Mouse (Mus musculus) layer of hippocampus, postnatal 36 days (tissue): ENCODE data around the gene Htr7. TPM values are rescaled to one million over a fixed set of nuclear protein-coding genes. Genes with fewer than 3 reads are reported as not detected.

ENCODE experiments used
- DNase-seq, 2 experiments: peaks; one replicate each; pipeline ENCODE4 v3.0.0; 2022
- total RNA-seq, 2 experiments: library from RNA; stranded (reverse); gene quantifications; 2 replicates each; pipeline ENCODE4 v1.2.3; 2021

Gene Htr7
- total RNA-seq = 1 to 10 TPM; 8.3 to 8.5 TPM

DNA sequence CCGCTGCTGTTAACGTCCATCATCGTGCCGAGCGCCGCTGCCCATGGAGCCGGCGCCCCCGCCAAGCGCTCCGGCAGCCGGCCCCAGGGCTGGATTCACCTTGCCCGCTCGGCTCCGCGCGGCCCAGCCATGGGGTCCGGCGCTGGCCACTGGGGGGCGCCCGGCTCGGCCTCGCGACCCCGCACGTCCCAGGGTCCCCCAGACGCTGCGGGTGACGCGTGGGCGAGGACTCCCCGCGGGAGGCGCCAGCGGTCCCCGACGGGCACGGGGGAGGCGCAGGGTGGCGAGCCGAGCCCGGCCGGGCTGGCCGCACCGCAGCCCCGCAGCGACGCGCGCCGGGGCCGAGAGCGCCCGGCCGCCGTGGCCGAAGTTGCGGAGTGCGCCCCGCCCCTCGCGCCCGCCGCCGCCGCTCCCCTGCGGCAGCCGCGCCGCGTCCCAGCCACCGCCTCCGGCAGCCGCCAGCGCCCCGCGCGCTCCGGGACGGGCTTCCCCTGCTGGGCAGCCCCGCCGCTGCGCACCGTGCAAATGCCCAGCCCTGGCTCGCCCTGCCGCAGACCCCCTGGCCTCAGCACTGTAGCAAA lies at the start of gene Htr7:
Gene Htr7 (minus strand): TSS at position 277 of the 581 bp plus-strand sequence.
- DNase-seq = peak; percentile 28 to 32

DNA sequence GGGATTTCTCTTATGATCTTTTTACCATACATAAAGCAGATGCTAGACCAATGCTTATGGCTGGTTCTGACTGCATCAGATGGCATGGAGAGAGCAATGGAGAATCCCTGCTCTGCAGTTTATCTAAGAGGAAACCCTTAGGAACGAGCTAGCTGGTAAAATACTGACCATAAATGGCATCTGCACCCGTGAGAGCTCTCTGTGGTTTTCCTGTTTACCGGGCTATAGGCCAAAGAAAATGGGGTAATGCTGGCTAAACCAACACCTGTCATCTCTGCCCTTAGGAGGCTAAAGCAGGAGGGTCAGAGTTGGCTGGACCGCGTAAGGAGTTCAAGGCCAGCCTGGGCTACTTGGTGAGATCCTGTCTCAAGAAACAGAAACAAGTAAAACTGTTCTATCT lies 46.6 kb upstream of the Htr7 start:
- DNase-seq = no peak

DNA sequence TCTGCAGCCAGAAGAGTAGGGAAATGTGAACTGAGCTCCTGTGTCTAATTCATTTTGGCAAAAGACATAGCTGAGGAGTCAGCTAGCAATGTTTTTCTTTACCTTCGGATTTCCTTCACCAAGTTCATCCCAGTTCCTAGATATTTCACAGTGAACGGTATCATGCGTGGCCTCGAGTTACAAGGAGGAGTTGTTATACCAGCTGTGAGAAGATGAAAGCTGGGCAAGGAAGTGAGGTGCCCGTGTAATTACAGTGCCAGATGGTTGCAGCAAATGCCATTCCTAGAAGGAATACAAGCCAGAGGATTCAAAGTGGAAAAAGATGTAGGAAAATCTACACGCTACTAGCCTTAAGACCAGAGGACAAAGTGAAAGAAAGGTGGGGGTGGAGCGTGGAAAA lies 41.6 kb upstream of the Htr7 start:
- no peak for DNase-seq

- DNase-seq = no peak
Measured at GRCm38 (mm10) chr19:36098265-36098664, 41.0 kb upstream of the Htr7 start.

- no peak for DNase-seq
Measured at GRCm38 (mm10) chr19:36097194-36097593, 39.9 kb upstream of the Htr7 start.

GRCm38 (mm10) chr19:36090781-36091180 lies 33.5 kb upstream of the Htr7 start:
- DNase-seq = no peak

DNA sequence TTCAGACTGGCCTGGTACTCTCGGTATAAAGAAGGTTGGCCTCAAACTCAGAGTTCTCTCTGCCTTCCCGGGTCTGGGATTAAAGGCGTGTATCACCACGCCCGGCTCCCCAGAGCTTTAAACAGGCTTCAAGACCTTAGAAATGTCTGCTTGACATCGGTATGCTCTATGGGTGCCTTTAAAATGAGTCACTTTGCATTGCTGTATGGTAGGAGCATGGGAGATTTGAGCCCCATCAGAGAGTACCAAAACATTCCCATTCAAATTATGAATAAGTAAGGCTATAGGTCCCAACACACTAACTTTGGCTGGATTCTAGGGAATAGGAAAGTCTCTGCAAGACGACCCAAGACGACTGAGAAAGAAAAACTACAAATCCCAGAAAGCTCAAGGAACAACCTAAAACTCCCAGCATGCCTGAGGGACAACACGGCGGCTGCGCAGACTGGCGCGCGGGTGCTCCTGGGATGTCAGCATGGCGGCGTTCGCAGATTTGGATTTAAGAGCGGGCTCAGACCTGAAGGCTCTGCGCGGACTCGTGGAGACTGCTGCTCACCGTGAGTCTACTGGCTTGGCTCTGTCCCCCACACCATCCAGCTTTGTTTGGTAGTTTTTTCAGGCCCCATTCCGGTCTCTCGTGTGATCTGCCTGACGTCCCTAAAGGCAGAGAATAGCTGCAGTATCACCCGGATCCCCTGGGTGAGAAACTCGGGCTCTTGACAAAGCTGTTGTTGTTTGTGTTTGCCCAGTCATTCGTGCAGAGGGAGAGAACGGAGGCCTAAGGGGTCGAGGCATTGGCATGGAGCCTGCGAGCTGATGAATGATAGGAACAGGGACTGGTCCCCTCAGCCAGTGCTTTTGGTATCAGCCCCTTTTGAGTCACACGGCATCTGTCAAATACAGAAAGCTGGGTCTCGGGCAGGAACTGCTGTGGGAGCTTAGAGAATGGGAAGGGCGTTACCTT lies 26.2 kb upstream of the Htr7 start, which contains the start of gene Rpp30:
Gene Rpp30 (plus strand): TSS at position 455 of the 964 bp plus-strand sequence.
- peak; percentile 79 to 84 for DNase-seq

DNA sequence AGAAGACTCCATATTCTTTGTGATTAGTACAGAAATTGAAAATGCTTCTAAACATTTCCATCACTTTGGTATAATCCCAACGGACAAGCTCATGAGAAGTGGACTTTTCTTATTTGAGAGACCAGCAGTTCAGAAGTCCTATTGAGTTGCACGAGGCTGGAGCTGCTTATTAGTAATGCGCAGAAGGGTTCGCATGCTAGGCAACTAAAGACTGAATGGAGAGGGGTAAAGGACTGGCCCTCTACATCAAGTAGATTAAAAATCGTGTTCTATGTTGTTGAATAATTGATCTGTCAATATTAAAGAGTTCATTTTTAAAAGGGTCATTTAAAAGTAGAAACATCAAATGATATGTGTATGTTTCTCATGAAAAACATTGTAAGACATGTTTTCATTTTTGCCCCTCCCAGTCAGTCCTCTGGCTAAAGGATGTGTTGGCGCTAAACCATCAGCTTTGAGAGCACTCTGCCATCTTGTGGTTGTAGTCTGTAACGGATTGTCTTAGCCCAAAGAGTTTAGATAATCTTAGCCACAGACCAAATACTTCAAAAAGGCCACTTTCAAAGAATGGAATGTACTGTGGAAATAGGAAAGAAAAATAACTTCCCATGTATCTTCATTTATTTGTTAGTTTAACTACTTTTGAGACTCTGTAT lies 25.4 kb upstream of the Htr7 start:
- no peak for DNase-seq

DNA sequence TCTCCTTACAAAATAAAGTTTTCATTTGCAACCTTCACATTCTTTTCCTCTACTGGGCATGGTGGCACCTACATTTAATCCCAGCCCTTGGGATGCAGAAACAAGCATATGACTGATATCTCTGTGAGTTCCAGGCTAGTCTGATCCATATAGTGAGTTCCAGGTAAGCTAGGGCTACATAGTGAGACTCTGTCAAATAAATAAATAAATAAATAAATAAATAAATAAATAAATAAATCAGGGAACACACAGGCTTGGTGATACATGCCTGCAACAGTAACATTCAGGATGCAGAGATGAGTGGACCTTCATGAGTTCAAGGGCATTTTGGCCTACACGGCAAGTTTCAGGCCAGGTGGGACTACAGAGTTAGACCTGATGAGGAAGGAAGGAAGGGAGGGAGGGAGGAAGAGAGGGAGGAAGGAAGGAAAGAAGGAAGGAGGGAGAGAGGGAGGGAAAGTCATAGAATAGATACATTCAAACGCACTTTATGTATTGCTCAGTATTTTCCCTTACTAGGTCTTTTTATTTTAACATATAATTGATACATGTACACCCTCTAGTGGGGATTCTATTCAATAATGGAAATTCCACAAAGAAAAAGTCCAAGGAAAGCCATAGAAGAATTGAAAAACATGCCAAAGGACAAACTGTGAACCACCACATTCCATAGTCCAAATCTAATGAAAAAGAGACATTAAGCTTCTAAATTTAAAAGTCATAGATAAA lies 5.7 kb upstream of the Htr7 start:
- no peak for DNase-seq

DNA sequence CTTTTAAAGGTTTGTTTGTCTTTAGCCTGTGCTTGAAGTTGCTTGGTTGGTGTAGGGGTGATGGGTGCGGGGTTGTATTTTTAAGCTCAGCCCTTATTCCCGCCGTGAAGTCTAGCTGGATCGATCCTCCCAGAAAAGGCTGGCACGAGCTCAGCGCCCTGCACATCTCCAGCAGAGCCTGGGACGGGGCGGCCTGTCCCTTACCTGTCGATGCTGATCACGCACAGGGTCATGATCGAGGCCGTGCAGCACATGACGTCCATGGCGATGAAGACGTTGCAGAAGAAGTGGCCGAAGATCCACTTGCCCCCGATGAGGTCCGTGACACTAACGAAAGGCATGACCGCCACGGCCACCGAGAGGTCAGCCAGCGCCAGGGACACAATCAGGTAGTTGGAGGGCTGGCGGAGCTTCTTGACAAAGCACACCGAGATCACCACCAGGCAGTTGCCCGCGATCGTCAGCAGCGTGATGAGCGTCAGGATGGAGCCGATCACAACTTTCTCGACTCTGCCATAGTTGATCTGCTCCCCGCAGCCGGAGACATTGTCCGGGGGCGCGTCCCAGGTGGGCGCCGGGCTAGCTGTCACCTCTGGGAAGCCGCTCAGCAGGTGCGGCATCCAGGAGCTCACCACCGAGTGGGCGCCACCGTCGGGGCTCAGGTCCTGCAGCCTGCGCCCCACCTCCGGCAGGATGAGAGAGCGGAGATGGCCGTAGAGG lies 645 bp downstream of the Htr7 start:
- peak in 1 of 2 experiments; percentile 14 for DNase-seq

GRCm38 (mm10) chr19:36046046-36046445 lies 11.3 kb downstream of the Htr7 start:
- no peak for DNase-seq

DNA sequence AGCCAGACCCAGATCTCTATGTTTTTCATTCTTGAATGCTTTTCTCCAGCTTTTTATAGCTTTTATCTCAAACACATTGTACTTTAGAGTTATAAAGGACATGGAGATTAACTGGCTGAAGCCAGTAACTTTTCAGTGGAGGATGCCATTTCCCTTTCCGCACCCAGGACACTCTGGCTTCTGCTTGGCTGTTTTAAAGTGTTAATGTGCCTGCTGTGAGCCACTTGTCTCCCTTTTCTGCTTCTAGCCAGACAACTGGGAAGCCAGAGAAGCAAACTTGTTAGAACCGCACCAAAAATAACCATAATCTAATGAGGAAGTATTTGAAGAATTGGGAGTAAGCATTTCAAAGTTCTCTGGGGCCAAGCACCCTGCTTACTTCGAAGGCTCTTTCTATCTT lies 42.5 kb downstream of the Htr7 start:
- DNase-seq = no peak

DNA sequence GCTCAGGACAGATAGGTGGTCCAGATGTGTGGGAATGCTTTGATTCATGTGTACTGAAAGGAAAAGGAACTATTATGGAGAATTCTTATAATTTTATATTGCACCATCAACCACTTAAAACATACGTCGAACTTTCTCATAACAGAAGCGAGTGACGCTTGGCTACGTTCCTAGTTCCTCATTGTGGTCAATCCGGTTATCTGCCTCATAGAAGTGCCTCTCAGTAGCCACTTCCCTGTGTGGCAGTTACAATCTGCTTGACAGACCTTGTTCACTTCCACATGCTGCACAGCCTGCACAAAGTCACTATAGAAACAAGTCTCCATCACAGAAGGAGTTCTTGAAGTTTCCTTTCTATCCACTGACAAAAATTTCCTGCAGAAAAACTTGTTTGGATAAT lies 51.0 kb downstream of the Htr7 start:
- no peak for DNase-seq

DNA sequence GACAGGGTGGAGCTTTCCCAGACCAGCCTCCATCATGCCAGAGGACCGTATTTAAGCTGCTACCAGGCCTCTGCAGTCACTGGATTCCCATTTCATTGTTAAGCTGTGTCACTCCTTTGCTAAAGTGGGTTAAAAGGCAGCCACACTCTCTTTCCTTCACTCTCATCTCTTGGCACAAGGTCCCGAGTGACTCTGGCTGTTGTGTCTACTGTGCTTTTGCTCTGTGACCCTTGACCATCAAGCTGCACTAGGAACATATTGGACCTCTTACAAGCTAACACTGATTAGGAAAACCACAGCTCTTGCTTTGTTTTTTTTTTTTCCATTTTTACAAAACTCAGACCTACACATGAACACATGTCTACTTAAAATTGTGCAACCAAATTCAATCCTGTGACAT lies 52.3 kb downstream of the Htr7 start:
- DNase-seq = no peak

- peak; percentile 28 to 37 for DNase-seq
Measured at GRCm38 (mm10) chr19:36002476-36003445, 54.5 kb downstream of the Htr7 start.

GRCm38 (mm10) chr19:36001512-36001911 lies 55.8 kb downstream of the Htr7 start:
- DNase-seq = no peak

GRCm38 (mm10) chr19:36000955-36001354 lies 56.4 kb downstream of the Htr7 start:
- DNase-seq = no peak

DNA sequence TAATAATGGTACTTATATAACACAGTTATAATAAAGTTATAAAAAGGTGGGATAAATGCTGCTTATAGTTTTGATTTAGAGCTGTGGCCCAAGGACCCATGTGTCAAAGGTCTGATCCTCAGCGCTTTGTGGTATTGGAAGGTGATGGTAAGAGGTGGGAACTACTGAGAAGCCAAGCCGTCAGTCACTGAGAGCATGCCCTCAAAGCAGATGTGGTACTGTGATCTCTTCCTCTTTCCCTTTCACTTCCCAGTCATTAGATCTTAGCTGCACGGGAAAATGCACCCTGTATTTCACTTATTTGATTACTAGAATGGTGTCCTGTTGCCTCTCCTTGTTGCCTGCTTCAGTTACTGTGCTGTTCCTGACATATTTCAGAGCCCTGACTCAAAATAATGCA lies 59.9 kb downstream of the Htr7 start:
- DNase-seq = no peak

DNA sequence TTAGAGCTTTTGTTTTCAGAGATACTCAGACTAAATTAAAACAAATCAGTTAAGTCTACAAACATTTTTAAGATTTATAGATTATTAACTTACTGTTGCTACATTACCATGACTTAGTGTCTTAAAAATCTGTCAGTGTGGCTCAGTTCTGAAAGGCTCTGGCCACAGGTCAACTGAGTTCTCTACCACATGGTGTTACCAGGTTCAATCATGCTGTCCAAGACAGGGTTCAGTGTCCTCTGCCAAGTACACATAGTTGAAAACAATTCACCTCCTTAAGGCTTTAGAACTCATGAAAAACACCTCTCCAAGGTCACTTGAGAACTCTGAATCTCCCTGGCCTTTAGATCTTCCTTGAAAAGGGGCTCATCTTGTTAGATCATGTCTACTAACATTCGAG lies 69.8 kb downstream of the Htr7 start:
- no peak for DNase-seq

DNA sequence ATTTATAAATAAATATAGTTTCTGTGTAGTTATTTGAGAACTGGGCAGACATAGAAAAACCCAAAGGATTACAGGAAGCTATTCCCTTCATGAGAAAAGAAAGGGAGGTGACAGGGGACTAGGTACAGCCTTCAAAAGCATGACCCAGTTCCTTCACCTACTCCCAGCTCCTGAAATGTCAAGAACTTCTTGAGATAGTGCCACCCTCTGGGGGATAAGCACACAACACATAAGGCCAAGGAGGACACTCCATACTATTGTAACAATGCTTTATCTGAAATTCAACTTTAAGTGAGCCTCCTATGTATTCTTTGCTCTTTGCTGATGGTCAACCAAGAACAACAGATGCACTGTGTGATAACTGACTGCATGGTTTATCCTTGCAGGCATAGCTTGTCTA lies 82.6 kb downstream of the Htr7 start:
- no peak for DNase-seq

GRCm38 (mm10) chr19:35957656-35958055 lies 99.7 kb downstream of the Htr7 start:
- DNase-seq = no peak
